Mouse (Mus musculus) testis, adult 2 months (tissue): ENCODE data around the gene Dis3l2.

ENCODE experiments used
- CTCF ChIP-seq: fragments of 200-500 bp; IDR thresholded peaks from 2 replicates; pipeline ENCODE4 v1.5.1; 2012; ENCODE audit warnings: low read depth, mild to moderate bottlenecking, inconsistent platforms, low read length, moderate library complexity; ENCODE audit not compliant: control insufficient read depth, insufficient read depth, insufficient replicate concordance
- POLR2A ChIP-seq: fragments of 200-500 bp; IDR thresholded peaks from 2 replicates; pipeline ENCODE4 v1.6.1; 2012; ENCODE audit warnings: low read depth, mild to moderate bottlenecking, inconsistent platforms, low read length, moderate library complexity; ENCODE audit not compliant: control insufficient read depth

- no peak for TF ChIP-seq CTCF
- no peak for TF ChIP-seq POLR2A
Measured at GRCm38 (mm10) chr1:86677624-86678023, 26.0 kb upstream of the Dis3l2 start.
